Mouse (Mus musculus) spleen, postnatal 10 days (tissue): ENCODE results near the gene Gpr27.

Experiments used
- DNase-seq, 2 experiments: peaks; one replicate each; pipeline ENCODE4 v3.0.0; 2021 to 2022; ENCODE audit warnings: low spot score in 2 of 2

The Gpr27 gene

GRCm38 (mm10) chr6:99677325-99677724 is 15.2 kb upstream of the Gpr27 start:
- no peak for DNase-seq

- no peak for DNase-seq
Observed at GRCm38 (mm10) chr6:99678108-99678507, 14.4 kb upstream of the Gpr27 start.

- DNase-seq = no peak
Observed at GRCm38 (mm10) chr6:99683974-99684373, 8.5 kb upstream of the Gpr27 start.

GRCm38 (mm10) chr6:99684899-99685298 is 7.6 kb upstream of the Gpr27 start:
- DNase-seq = peak in 1 of 2 experiments; percentile 21

- DNase-seq = no peak
Observed at GRCm38 (mm10) chr6:99688513-99688912, 4.0 kb upstream of the Gpr27 start.

GRCm38 (mm10) chr6:99691666-99692205 is 743 bp upstream of the Gpr27 start:
- no peak for DNase-seq

GRCm38 (mm10) chr6:99692916-99693841 is 700 bp downstream of the Gpr27 start:
- DNase-seq = no peak

- no peak for DNase-seq
Observed at GRCm38 (mm10) chr6:99700484-99700883, 8.0 kb downstream of the Gpr27 start.

- DNase-seq = no peak
Observed at GRCm38 (mm10) chr6:99711576-99712101, 19.2 kb downstream of the Gpr27 start.

GRCm38 (mm10) chr6:99713256-99713655 is 20.8 kb downstream of the Gpr27 start:
- no peak for DNase-seq

GRCm38 (mm10) chr6:99715191-99715590 is 22.7 kb downstream of the Gpr27 start:
- no peak for DNase-seq

- DNase-seq = no peak
Observed at GRCm38 (mm10) chr6:99715913-99716312, 23.4 kb downstream of the Gpr27 start.

- no peak for DNase-seq
Observed at GRCm38 (mm10) chr6:99721032-99721431, 28.6 kb downstream of the Gpr27 start.

- DNase-seq = no peak
Observed at GRCm38 (mm10) chr6:99722390-99722789, 29.9 kb downstream of the Gpr27 start.

- no peak for DNase-seq
Observed at GRCm38 (mm10) chr6:99725971-99726561, 33.6 kb downstream of the Gpr27 start, which contains the start of gene Prok2. Prok2 (minus strand) TSS chr6:99726392.

- no peak for DNase-seq
Observed at GRCm38 (mm10) chr6:99726576-99727303, 34.3 kb downstream of the Gpr27 start.

GRCm38 (mm10) chr6:99729853-99730252 is 37.4 kb downstream of the Gpr27 start:
- DNase-seq = no peak

GRCm38 (mm10) chr6:99731926-99732325 is 39.4 kb downstream of the Gpr27 start:
- no peak for DNase-seq

GRCm38 (mm10) chr6:99732673-99733072 is 40.2 kb downstream of the Gpr27 start:
- DNase-seq = no peak

- DNase-seq = no peak
Observed at GRCm38 (mm10) chr6:99734666-99735065, 42.2 kb downstream of the Gpr27 start.

GRCm38 (mm10) chr6:99742866-99743265 is 50.4 kb downstream of the Gpr27 start:
- no peak for DNase-seq
